Mouse (Mus musculus) liver, embryonic 14.5 days (tissue): Measurements from ENCODE around the gene Psmd14. TPM values are rescaled to one million over a fixed set of nuclear protein-coding genes. Genes with fewer than 3 reads are reported as not detected.

Source experiments
- ATAC-seq: fragments of 200-750 bp; cut with Nextera tagmentation; 2 replicates; pipeline ENCODE4 v1.8.0; 2017; ENCODE audit warnings: moderate number of reproducible peaks, mild to moderate bottlenecking, moderate library complexity; ENCODE audit not compliant: insufficient read depth
- DNase-seq, 3 experiments: peaks; one replicate each; pipeline ENCODE4 v3.0.0-alpha.2; 2012 to 2013; ENCODE audit warnings: low read depth in 3 of 3, low spot score in 3 of 3
- H3K27ac ChIP-seq: fragments of 300-500 bp; sonication (generic); 2 replicates; pipeline ENCODE4 v1.5.1; 2014; ENCODE audit warnings: moderate library complexity, mild to moderate bottlenecking, control low read depth, inconsistent platforms
- H3K27me3 ChIP-seq: fragments of 300-500 bp; sonication (generic); 2 replicates; pipeline ENCODE4 v1.6.1; 2014; ENCODE audit warnings: mild to moderate bottlenecking, low read length, moderate library complexity; ENCODE audit not compliant: control insufficient read depth, insufficient read depth
- H3K36me3 ChIP-seq: fragments of 300-500 bp; sonication (generic); replicated peaks from 2 replicates; pipeline ENCODE4 v1.6.1; 2014; ENCODE audit warnings: low read depth; ENCODE audit not compliant: control insufficient read depth, insufficient read depth
- H3K4me1 ChIP-seq, 2 experiments: fragments of 200-500 bp in 1 of 2; fragments of 300-500 bp in 1 of 2; sonication (generic) in 1 of 2; replicated peaks; 2 replicates each; pipeline ENCODE4 v1.6.1; 2012 to 2014; ENCODE audit warnings: antibody characterized with exemption in 1 of 2, inconsistent platforms in 1 of 2, low read length in 1 of 2; ENCODE audit not compliant: control insufficient read depth in 2 of 2, insufficient read depth in 2 of 2
- H3K4me2 ChIP-seq: fragments of 300-500 bp; sonication (generic); 2 replicates; pipeline ENCODE4 v1.6.1; 2014; ENCODE audit warnings: low read depth, mild to moderate bottlenecking, control low read depth, moderate library complexity
- H3K4me3 ChIP-seq, 2 experiments: fragments of 200-500 bp in 1 of 2; fragments of 300-500 bp in 1 of 2; sonication (generic) in 1 of 2; 2 replicates each; pipeline ENCODE4 v1.5.1; 2012 to 2014; ENCODE audit warnings: low read depth in 2 of 2, low read length in 2 of 2, mild to moderate bottlenecking in 2 of 2, control low read depth in 1 of 2, inconsistent platforms in 1 of 2, moderate library complexity in 1 of 2; ENCODE audit not compliant: insufficient read depth in 1 of 2
- H3K9ac ChIP-seq: fragments of 300-500 bp; sonication (generic); replicated peaks from 2 replicates; pipeline ENCODE4 v1.6.1; 2014; ENCODE audit warnings: mild to moderate bottlenecking, control low read depth, moderate library complexity
- H3K9me3 ChIP-seq: fragments of 300-500 bp; sonication (generic); 2 replicates; pipeline ENCODE4 v1.6.1; 2016; ENCODE audit warnings: low read length, mixed read lengths; ENCODE audit not compliant: control insufficient read depth
- CTCF ChIP-seq: IDR thresholded peaks from 2 replicates; pipeline ENCODE4 v1.5.1; 2016; ENCODE audit warnings: antibody characterized with exemption, low read depth, control low read depth
- EP300 ChIP-seq: IDR thresholded peaks from 2 replicates; pipeline ENCODE4 v1.6.1; 2016; ENCODE audit warnings: antibody characterized with exemption, low read depth
- WGBS: fragments of 180-500 bp; shearing (Covaris S2); extraction: QIAGEN DNeasy Blood & Tissue Kit; methylation state at CpG from one replicate; pipeline ENCODE4 v1.1.7; 2014; ENCODE audit not compliant: insufficient replicate concordance; 5-methylcytosine and 5-hydroxymethylcytosine counted together
- polyA plus RNA-seq, 2 experiments: library from polyadenylated mRNA; depleted of rRNA in 1 of 2; stranded (reverse) in 1 of 2; unstranded in 1 of 2; fragments of >200 nt; fragmentation: Nextera tagmentation in 1 of 2; extraction: Ambion mirVana in 1 of 2; gene quantifications; 2 replicates each; pipeline versions ENCODE4 v1.2.1 to v1.2.3; 2012 to 2014

The Psmd14 gene
- polyA plus RNA-seq, 2 experiments: 48.8 to 131 TPM

DNA sequence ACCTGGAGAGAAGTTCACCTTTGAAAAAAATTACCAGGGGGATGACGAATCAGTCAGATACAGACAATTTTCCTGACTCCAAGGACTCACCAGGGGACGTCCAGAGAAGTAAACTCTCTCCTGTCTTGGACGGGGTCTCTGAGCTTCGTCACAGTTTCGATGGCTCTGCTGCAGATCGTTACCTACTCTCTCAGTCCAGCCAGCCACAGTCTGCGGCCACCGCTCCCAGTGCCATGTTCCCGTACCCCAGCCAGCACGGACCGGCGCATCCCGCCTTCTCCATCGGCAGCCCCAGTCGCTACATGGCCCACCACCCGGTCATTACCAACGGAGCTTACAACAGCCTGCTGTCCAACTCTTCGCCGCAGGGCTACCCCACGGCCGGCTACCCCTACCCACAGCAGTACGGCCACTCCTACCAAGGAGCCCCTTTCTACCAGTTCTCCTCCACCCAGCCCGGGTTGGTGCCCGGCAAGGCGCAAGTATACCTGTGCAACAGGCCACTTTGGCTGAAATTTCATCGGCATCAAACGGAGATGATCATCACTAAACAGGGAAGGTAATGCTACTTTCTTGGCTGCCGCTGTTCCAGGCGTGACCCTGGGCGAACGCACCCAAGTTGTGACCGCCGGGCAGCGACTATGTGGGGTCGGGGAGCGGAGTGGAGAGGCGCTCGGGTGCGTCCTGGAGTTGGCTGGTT, 93.5 kb downstream of the Psmd14 start:
- H3K4me2 ChIP-seq: no peak overlapping the region
- ATAC-seq: no peak; the same call in 1 of the 2 replicates
- H3K27me3 ChIP-seq: peaks cover 81% of the 10 kb centered on the region

DNA sequence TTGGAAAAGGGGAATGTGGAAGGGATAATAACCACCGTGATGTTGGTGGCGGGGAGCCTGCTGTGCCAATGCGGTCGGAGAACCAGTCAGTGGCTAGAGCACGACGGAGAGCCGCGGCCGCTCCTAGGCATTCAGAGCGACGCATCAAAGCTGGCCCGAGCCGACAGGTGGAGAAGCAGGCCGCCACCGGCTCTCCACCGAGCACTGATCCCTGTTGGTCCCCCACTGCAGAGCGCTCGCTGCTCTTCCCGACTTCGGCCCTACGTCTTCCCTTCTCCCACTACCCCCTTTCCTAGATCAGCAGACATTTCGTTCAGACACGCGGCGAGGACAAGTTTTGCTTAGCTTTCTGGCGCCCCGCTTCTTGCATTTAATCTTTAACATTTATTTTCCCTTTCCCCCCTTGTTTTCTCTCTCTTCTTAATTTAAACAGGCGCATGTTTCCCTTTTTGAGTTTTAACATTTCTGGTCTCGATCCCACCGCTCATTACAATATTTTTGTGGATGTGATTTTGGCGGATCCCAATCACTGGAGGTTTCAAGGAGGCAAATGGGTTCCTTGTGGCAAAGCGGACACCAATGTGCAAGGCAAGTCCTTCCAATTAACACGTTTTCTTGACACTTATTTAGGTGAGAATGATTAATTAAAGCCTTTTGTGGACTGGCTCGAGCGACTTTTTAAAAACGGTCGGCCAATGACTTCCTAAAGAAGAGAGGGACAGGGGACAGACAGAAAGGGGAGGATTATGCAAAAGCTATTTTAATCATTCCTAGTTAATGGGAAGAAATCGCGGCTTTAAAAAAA, 94.2 kb downstream of the Psmd14 start:
- Histone ChIP-seq H3K9me3 (no peaks in the 10 kb centered on the region), H3K9ac (no peak overlapping the region), H3K27ac (no peak overlapping the region), H3K36me3 (no peaks in the 10 kb centered on the region), H3K4me1 (no peaks in the 10 kb centered on the region), H3K4me2 (no peak overlapping the region), H3K27me3 (peaks cover 88% of the 10 kb centered on the region), H3K4me3 (no peak overlapping the region)
- TF ChIP-seq CTCF (no peak), EP300 (no peak)
- under 1% methylated on average over 39 of the region's 39 CpGs for WGBS
- DNase-seq (no peak), ATAC-seq (no peak)

More for the DNA sequence above, 93.5 kb downstream of the Psmd14 start:
- H3K4me1 ChIP-seq: no peaks in the 10 kb centered on the region
- no peak for DNase-seq
- H3K9me3 ChIP-seq: no peaks in the 10 kb centered on the region
- no peak overlapping the region for H3K27ac ChIP-seq
- H3K4me3 ChIP-seq: no peak overlapping the region
- WGBS: 2% methylated on average over 39 of the region's 39 CpGs
- no peak for TF ChIP-seq CTCF
- TF ChIP-seq EP300: no peak
- no peaks in the 10 kb centered on the region for H3K36me3 ChIP-seq
- H3K9ac ChIP-seq: no peak overlapping the region

GRCm38 (mm10) chr2:61806346-61806825, 94.9 kb downstream of the Psmd14 start:
- ATAC-seq (no peak), DNase-seq (no peak)
- 4% methylated on average over 3 of the region's 3 CpGs for WGBS

DNA sequence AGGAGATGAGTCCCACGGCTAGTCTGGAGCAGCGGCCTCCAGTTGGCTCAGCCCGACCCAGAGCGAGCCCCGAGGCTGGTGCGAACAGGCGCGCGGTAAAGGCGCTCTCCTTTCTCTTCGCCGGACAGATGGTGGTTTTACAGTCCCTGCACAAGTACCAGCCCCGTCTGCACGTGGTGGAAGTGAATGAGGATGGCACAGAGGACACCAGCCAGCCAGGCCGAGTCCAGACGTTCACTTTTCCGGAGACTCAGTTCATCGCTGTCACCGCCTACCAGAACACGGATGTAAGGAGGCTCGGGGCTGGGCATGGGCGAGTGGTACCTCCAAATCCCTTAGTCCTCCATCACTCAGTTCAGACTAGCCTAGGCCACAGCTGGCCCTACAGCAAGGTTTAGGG, 95.7 kb downstream of the Psmd14 start:
- Histone ChIP-seq H3K9ac (no peak overlapping the region), H3K27ac (no peak overlapping the region), H3K36me3 (no peaks in the 10 kb centered on the region), H3K9me3 (no peaks in the 10 kb centered on the region), H3K27me3 (peaks cover 100% of the 10 kb centered on the region), H3K4me3 (no peak overlapping the region), H3K4me2 (no peak overlapping the region), H3K4me1 (no peaks in the 10 kb centered on the region)
- no peak for TF ChIP-seq EP300
- TF ChIP-seq CTCF: no peak
- no peak for DNase-seq
- no peak for ATAC-seq
- WGBS: 1% methylated on average over 22 of the region's 22 CpGs

More at GRCm38 (mm10) chr2:61806346-61806825, 94.9 kb downstream of the Psmd14 start:
- H3K36me3 ChIP-seq: no peaks in the 10 kb centered on the region
- no peak for TF ChIP-seq EP300
- no peak for TF ChIP-seq CTCF
- H3K27me3 ChIP-seq: peaks cover 94% of the 10 kb centered on the region
- no peak overlapping the region for H3K27ac ChIP-seq
- H3K9ac ChIP-seq: no peak overlapping the region
- H3K4me2 ChIP-seq: no peak overlapping the region
- H3K9me3 ChIP-seq: no peaks in the 10 kb centered on the region
- no peak overlapping the region for H3K4me3 ChIP-seq
- no peaks in the 10 kb centered on the region for H3K4me1 ChIP-seq

DNA sequence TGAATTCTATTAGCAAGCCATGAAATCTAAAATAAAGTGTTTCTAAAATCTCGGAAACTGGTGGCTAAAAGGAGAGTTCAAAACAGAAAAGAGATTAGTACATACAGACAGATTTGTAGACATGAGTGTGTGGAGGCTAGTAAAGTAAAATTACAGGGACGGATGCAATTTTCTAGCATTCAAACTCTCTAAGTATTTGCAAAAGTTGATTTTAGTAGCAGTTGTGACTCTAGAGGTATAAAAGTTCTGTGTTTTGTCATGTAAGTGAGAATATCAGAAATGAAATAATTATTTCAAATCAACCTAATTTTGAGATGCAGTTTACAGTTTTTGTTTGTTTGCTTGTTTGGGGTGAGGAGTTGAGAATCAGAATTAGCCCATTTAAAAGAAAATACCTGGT, 96.3 kb downstream of the Psmd14 start:
- Histone ChIP-seq H3K4me1 (no peaks in the 10 kb centered on the region), H3K36me3 (no peaks in the 10 kb centered on the region), H3K9me3 (no peaks in the 10 kb centered on the region), H3K27me3 (peaks cover 100% of the 10 kb centered on the region), H3K9ac (no peak overlapping the region), H3K4me2 (no peak overlapping the region), H3K4me3 (no peak overlapping the region), H3K27ac (no peak overlapping the region)
- ATAC-seq (no peak), DNase-seq (no peak)
- TF ChIP-seq EP300 (no peak), CTCF (no peak)
- WGBS: 20% methylated on average over 2 of the region's 2 CpGs
